In genomic region chr13:49420754-49421605, GRCm38 (mm10) we compare ENCODE assay signal across 8 mouse cellular contexts. TPM values are rescaled to one million over a fixed set of nuclear protein-coding genes. Genes with fewer than 3 reads are reported as not detected.
A peak's percentile ranks its signal among the peaks of the same experiment; 100 is the strongest.
DNase-seq lines count a peak whose midpoint lies in the region; ATAC-seq and TF ChIP-seq lines count a peak whose summit lies in the region.

TSS of gene Ippk (plus strand) at chr13:49421249.

- peak within 1 kb of the TSS; percentile 96 for H3K4me3 ChIP-seq in cortical plate, adult 2 months (ENCODE audit: insufficient read depth, low read length)
- H3K4me3 ChIP-seq in megakaryocyte, embryonic 14.5 days (replicated peaks), result peak within 1 kb of the TSS; percentile 97

- H3K4me1 ChIP-seq in cortical plate, adult 2 months (ENCODE audit: control insufficient read depth, insufficient read depth, low read length), result peaks cover 8% of the 10 kb centered on the region
- peaks cover 63% of the 10 kb centered on the region for H3K4me1 ChIP-seq in megakaryocyte, embryonic 14.5 days

- H3K27me3 ChIP-seq in megakaryocyte, embryonic 14.5 days (replicated peaks), result no peaks in the 10 kb centered on the region

- peak within 1 kb of the TSS; percentile 43 for H3K27ac ChIP-seq in cortical plate, adult 2 months (ENCODE audit: insufficient read depth, low read length)

- DNase-seq in gastrocnemius, adult 8-10 months (ENCODE audit: low spot score in 2 of 2), result peak; percentile 96 to 99
- peak; percentile 77 for DNase-seq in hindlimb bud, embryonic 11.5 days (ENCODE audit: extremely low spot score, low read depth, low spot score)
- peak; percentile 91 to 99 for DNase-seq in left cerebral cortex, adult 8-10 months (ENCODE audit: low spot score in 2 of 2)
- DNase-seq in right cerebral cortex, postnatal 10 days (ENCODE audit: low spot score in 2 of 2), result peak; percentile 99
- DNase-seq in urinary bladder, postnatal 25 days (ENCODE audit: low spot score), result peak; percentile 94

- H3K9me3 ChIP-seq in megakaryocyte, embryonic 14.5 days, result peaks cover 6% of the 10 kb centered on the region; the same call in 1 of the 2 replicates

- no peak for TF ChIP-seq CTCF in cortical plate, adult 2 months (IDR thresholded peaks at IDR 0.05; ENCODE audit: extremely low read depth, insufficient read depth, low read length)

- peak; percentile 93 for ATAC-seq in activated CD4-positive, CD25-positive, alpha-beta regulatory T cell, adult 4 months

- peak; percentile 91; the same call in 1 of the 2 replicates for TF ChIP-seq POLR2A in cortical plate, adult 2 months (IDR thresholded peaks at IDR 0.05; ENCODE audit: extremely low read depth, insufficient read depth, low read length)

- H3K36me3 ChIP-seq in megakaryocyte, embryonic 14.5 days (replicated peaks; ENCODE audit: low read length), result peaks cover 17% of the 10 kb centered on the region

RNA-seq across cellular contexts. Expression of gene Ippk, which starts in this region (rescaled TPM):
- 1 to 10 TPM; 2.7 to 4.6 TPM for polyA plus RNA-seq in activated CD4-positive, CD25-positive, alpha-beta regulatory T cell, adult 4 months (2017; shearing (Covaris generic))
- 11.2 and 12.3 TPM in 2 replicates for polyA plus RNA-seq in cortical plate, adult 2 months (2012; rRNA removed)
- 1 to 10 TPM; 6.1 to 7.6 (median 7.0) TPM for total RNA-seq in gastrocnemius, adult 8-10 months (2022)
- 10 to 100 TPM; 16.5 to 21.5 (median 16.8) TPM for total RNA-seq in left cerebral cortex, adult 8-10 months (2022)
- polyA plus RNA-seq in megakaryocyte, embryonic 14.5 days (2012; ENCODE audit: insufficient read depth, low replicate concordance), result 1.4 TPM in 1 of 2 replicates, not detected in the other

Comparison
In these comparisons a context has a peak if more than half of its experiments do, and no peak if none do; other contexts are left out.
1. Peak in every context shown above with its lines: DNase-seq, ATAC-seq, H3K4me3 ChIP-seq and H3K27ac ChIP-seq.